Mouse (Mus musculus): ENCODE results near the gene Pla2g16. TPM values are rescaled to one million over a fixed set of nuclear protein-coding genes. Genes with fewer than 3 reads are reported as not detected.
A peak's percentile ranks its signal among the peaks of the same experiment; 100 is the strongest.

Pla2g16 gene
- polyA plus RNA-seq, 1 experiment from 2014 or later, result 19.1 TPM

GRCm38 (mm10) chr19:7611942-7612757 is 54.9 kb downstream of the Pla2g16 start, which contains the start of gene Hrasls5:
Hrasls5 (plus strand) TSS chr19:7612541.
- Histone ChIP-seq H3K36me3 (ENCODE audit: insufficient read depth, low read length) (no peaks in the 10 kb centered on the region), H3K9ac (replicated peaks; ENCODE audit: low read depth) (no peak within 1 kb of the TSS), H3K9me3 (ENCODE audit: low read length) (no peaks in the 10 kb centered on the region), H3K4me1 (ENCODE audit: insufficient read depth, low read depth, low read length) (peaks cover 8% of the 10 kb centered on the region; the same call in 1 of the 2 replicates), H3K27ac (ENCODE audit: low read length) (no peak within 1 kb of the TSS), H3K4me2 (replicated peaks; ENCODE audit: low read depth, low read length) (peak within 1 kb of the TSS; percentile 78), H3K4me3 (ENCODE audit: low read depth, low read length) (peak within 1 kb of the TSS; percentile 36), H3K27me3 (replicated peaks; ENCODE audit: insufficient read depth, low read length) (no peaks in the 10 kb centered on the region)
- WGBS, result 5% methylated on average over 54 of the region's 54 CpGs
- peak; percentile 50 for TF ChIP-seq CTCF (IDR thresholded peaks at IDR 0.05)
- no peak for TF ChIP-seq EP300 (IDR thresholded peaks at IDR 0.05)
- ATAC-seq (peak; percentile 71), DNase-seq (ENCODE audit: low spot score) (peak; percentile 55)

- ATAC-seq (no peak), DNase-seq (ENCODE audit: low spot score) (no peak)
- Histone ChIP-seq H3K36me3 (ENCODE audit: insufficient read depth, low read length) (no peaks in the 10 kb centered on the region), H3K4me2 (replicated peaks; ENCODE audit: low read depth, low read length) (no peak overlapping the region), H3K9me3 (ENCODE audit: low read length) (no peaks in the 10 kb centered on the region), H3K27me3 (replicated peaks; ENCODE audit: insufficient read depth, low read length) (no peaks in the 10 kb centered on the region), H3K4me3 (ENCODE audit: low read depth, low read length) (no peak overlapping the region), H3K27ac (ENCODE audit: low read length) (no peak overlapping the region), H3K9ac (replicated peaks; ENCODE audit: low read depth) (no peak overlapping the region), H3K4me1 (ENCODE audit: insufficient read depth, low read depth, low read length) (no peaks in the 10 kb centered on the region)
- TF ChIP-seq EP300 (IDR thresholded peaks at IDR 0.05), result no peak
- TF ChIP-seq CTCF (IDR thresholded peaks at IDR 0.05), result no peak
- WGBS, result 89% methylated on average over 7 of the region's 7 CpGs
Observed at GRCm38 (mm10) chr19:7613151-7613550, 55.9 kb downstream of the Pla2g16 start.

GRCm38 (mm10) chr19:7616231-7616930 is 59.1 kb downstream of the Pla2g16 start:
- TF ChIP-seq EP300 (IDR thresholded peaks at IDR 0.05), result no peak
- no peak for TF ChIP-seq CTCF (IDR thresholded peaks at IDR 0.05)

GRCm38 (mm10) chr19:7617085-7617484 is 59.8 kb downstream of the Pla2g16 start:
- no peak overlapping the region for H3K4me3 ChIP-seq (ENCODE audit: low read depth, low read length)

More at GRCm38 (mm10) chr19:7616231-7616930, 59.1 kb downstream of the Pla2g16 start:
- Histone ChIP-seq H3K9me3 (ENCODE audit: low read length) (no peaks in the 10 kb centered on the region), H3K4me3 (ENCODE audit: low read depth, low read length) (no peak overlapping the region), H3K4me1 (ENCODE audit: insufficient read depth, low read depth, low read length) (no peaks in the 10 kb centered on the region), H3K4me2 (replicated peaks; ENCODE audit: low read depth, low read length) (no peak overlapping the region), H3K9ac (replicated peaks; ENCODE audit: low read depth) (no peak overlapping the region), H3K27ac (ENCODE audit: low read length) (no peak overlapping the region), H3K27me3 (replicated peaks; ENCODE audit: insufficient read depth, low read length) (no peaks in the 10 kb centered on the region), H3K36me3 (ENCODE audit: insufficient read depth, low read length) (no peaks in the 10 kb centered on the region)
- DNase-seq (ENCODE audit: low spot score) (peak; percentile 49), ATAC-seq (no peak)
- WGBS, result 74% methylated on average over 5 of the region's 5 CpGs

GRCm38 (mm10) chr19:7617696-7618095 is 60.4 kb downstream of the Pla2g16 start:
- H3K9ac ChIP-seq (replicated peaks; ENCODE audit: low read depth), result no peak overlapping the region
- H3K27ac ChIP-seq (ENCODE audit: low read length), result no peak overlapping the region
- H3K4me2 ChIP-seq (replicated peaks; ENCODE audit: low read depth, low read length), result peak overlapping the region; percentile 25; the same call in 1 of the 2 replicates
- H3K9me3 ChIP-seq (ENCODE audit: low read length), result no peaks in the 10 kb centered on the region
- no peaks in the 10 kb centered on the region for H3K27me3 ChIP-seq (replicated peaks; ENCODE audit: insufficient read depth, low read length)
- H3K36me3 ChIP-seq (ENCODE audit: insufficient read depth, low read length), result no peaks in the 10 kb centered on the region
- no peaks in the 10 kb centered on the region for H3K4me1 ChIP-seq (ENCODE audit: insufficient read depth, low read depth, low read length)
- ATAC-seq, result no peak
- 24% methylated on average over 7 of the region's 7 CpGs for WGBS
- no peak overlapping the region for H3K4me3 ChIP-seq (ENCODE audit: low read depth, low read length)
- peak; percentile 86 for DNase-seq (ENCODE audit: low spot score)
- TF ChIP-seq EP300 (IDR thresholded peaks at IDR 0.05), result no peak
- peak; percentile 86 for TF ChIP-seq CTCF (IDR thresholded peaks at IDR 0.05)

More at GRCm38 (mm10) chr19:7617085-7617484, 59.8 kb downstream of the Pla2g16 start:
- Histone ChIP-seq H3K4me1 (ENCODE audit: insufficient read depth, low read depth, low read length) (no peaks in the 10 kb centered on the region), H3K4me2 (replicated peaks; ENCODE audit: low read depth, low read length) (no peak overlapping the region), H3K9me3 (ENCODE audit: low read length) (no peaks in the 10 kb centered on the region), H3K27ac (ENCODE audit: low read length) (no peak overlapping the region), H3K27me3 (replicated peaks; ENCODE audit: insufficient read depth, low read length) (no peaks in the 10 kb centered on the region), H3K9ac (replicated peaks; ENCODE audit: low read depth) (no peak overlapping the region), H3K36me3 (ENCODE audit: insufficient read depth, low read length) (no peaks in the 10 kb centered on the region)
- no peak for ATAC-seq
- DNase-seq (ENCODE audit: low spot score), result no peak
- no peak for TF ChIP-seq CTCF (IDR thresholded peaks at IDR 0.05)
- TF ChIP-seq EP300 (IDR thresholded peaks at IDR 0.05), result no peak
- WGBS, result 37% methylated on average over 3 of the region's 3 CpGs

GRCm38 (mm10) chr19:7633021-7633420 is 75.8 kb downstream of the Pla2g16 start:
- Histone ChIP-seq H3K27ac (ENCODE audit: low read length) (no peak overlapping the region), H3K4me3 (ENCODE audit: low read depth, low read length) (no peak overlapping the region), H3K9me3 (ENCODE audit: low read length) (no peaks in the 10 kb centered on the region), H3K9ac (replicated peaks; ENCODE audit: low read depth) (no peak overlapping the region), H3K36me3 (ENCODE audit: insufficient read depth, low read length) (no peaks in the 10 kb centered on the region), H3K4me2 (replicated peaks; ENCODE audit: low read depth, low read length) (no peak overlapping the region), H3K4me1 (ENCODE audit: insufficient read depth, low read depth, low read length) (no peaks in the 10 kb centered on the region), H3K27me3 (replicated peaks; ENCODE audit: insufficient read depth, low read length) (no peaks in the 10 kb centered on the region)
- no peak for ATAC-seq
- no peak for DNase-seq (ENCODE audit: low spot score)
- TF ChIP-seq EP300 (IDR thresholded peaks at IDR 0.05) (no peak), CTCF (IDR thresholded peaks at IDR 0.05) (no peak)

Data from lung, postnatal 0 days (tissue).